Mouse (Mus musculus) ES-Bruce4 (cell line): ENCODE data around the gene Cxcr6.

Experiments
- CTCF ChIP-seq: IDR thresholded peaks from one replicate; pipeline ENCODE4 v1.8.1; 2011; ENCODE audit warnings: low read depth, low read length
- EP300 ChIP-seq: IDR thresholded peaks from 2 replicates; pipeline ENCODE4 v1.6.1; 2011; ENCODE audit warnings: low read depth, low read length; ENCODE audit not compliant: insufficient read depth
- POLR2A ChIP-seq: IDR thresholded peaks from one replicate; pipeline ENCODE4 v1.8.1; 2011; ENCODE audit warnings: low read length; ENCODE audit not compliant: insufficient read depth

- TF ChIP-seq POLR2A (no peak), CTCF (no peak), EP300 (no peak)
Measured at GRCm38 (mm10) chr9:123758156-123758555, 48.1 kb upstream of the Cxcr6 start.
